ENCODE assay signal across 9 mouse cellular contexts in the genomic region with DNA sequence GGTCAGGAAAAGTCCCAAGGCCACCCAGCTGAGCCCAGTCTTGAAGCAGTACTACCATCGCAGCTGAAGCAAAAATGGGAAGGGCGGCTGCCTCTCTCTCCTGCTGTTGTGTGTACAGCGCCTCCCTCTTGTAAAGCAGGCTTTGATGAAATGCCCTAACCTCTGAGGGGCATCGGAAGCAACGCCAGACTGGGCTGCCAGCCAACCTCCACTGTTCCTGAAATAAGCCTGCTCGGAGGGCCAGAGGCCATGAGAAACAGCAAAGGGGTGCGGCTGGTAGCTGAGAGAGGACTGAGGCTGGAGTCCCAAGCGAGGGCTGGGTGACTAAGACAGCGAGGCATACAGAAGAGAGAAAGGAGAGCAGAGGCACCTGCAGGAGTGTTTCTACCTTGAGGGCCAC. TPM values are rescaled to one million over a fixed set of nuclear protein-coding genes. Genes with fewer than 3 reads are reported as not detected.
DNase-seq lines count a peak whose midpoint lies in the region; ATAC-seq lines count a peak whose summit lies in the region.
"Had no signal": no experiment of that assay in that cellular context is flagged by ENCODE, and none has a peak within 500 bp of the region (broad histone marks: within the 10 kb centered on the region; RNA-seq: fewer than 3 reads in every experiment).

No protein-coding gene starts in this region.

- no peaks in the 10 kb centered on the region for H3K9me3 ChIP-seq in kidney, embryonic 14.5 days (ENCODE audit: control insufficient read depth, low read length)
- H3K9me3 ChIP-seq in heart, embryonic 13.5 days, result no peaks in the 10 kb centered on the region

- ATAC-seq in kidney, embryonic 14.5 days (ENCODE audit: low FRiP score, low TSS enrichment), result no peak
- ATAC-seq in heart, embryonic 13.5 days (ENCODE audit: extremely low read depth, insufficient number of reproducible peaks, low FRiP score, low TSS enrichment), result peak; percentile 55; the same call in 1 of the 2 replicates

- DNase-seq in kidney, adult 11 months, result peak; percentile 76
- peak; percentile 87 for DNase-seq in adrenal gland, postnatal 14 days
- peak; percentile 83 to 87 for DNase-seq in lung, adult 18-20 months
- peak; percentile 42 to 72 for DNase-seq in urinary bladder, postnatal 36 days (ENCODE audit: low spot score in 2 of 2)
- DNase-seq in right cerebral cortex, adult 18-20 months, result no peak
- no peak for DNase-seq in natural killer cell, adult 2 months (ENCODE audit: low spot score in 2 of 2)

- peaks cover 38% of the 10 kb centered on the region for H3K36me3 ChIP-seq in kidney, embryonic 14.5 days (ENCODE audit: control insufficient read depth, insufficient read depth, low read length)
- peaks cover 49% of the 10 kb centered on the region for H3K36me3 ChIP-seq in heart, embryonic 13.5 days

- H3K27me3 ChIP-seq in kidney, embryonic 14.5 days (ENCODE audit: control insufficient read depth, insufficient read depth, low read length), result peaks cover 5% of the 10 kb centered on the region; the same call in 1 of the 2 replicates
- H3K27me3 ChIP-seq in heart, embryonic 13.5 days (replicated peaks), result peaks cover 30% of the 10 kb centered on the region

- WGBS in kidney, embryonic 14.5 days, result 44% methylated on average over 9 of the region's 9 CpGs
- 16% methylated on average over 9 of the region's 9 CpGs for WGBS in heart, embryonic 13.5 days

- no peak overlapping the region for H3K4me3 ChIP-seq in kidney, embryonic 14.5 days (ENCODE audit: low read length)
- no peak overlapping the region for H3K4me3 ChIP-seq in heart, embryonic 13.5 days

- peaks cover 32% of the 10 kb centered on the region for H3K4me1 ChIP-seq in kidney, embryonic 14.5 days (ENCODE audit: control insufficient read depth, insufficient read depth, low read length)
- peaks cover 62% of the 10 kb centered on the region for H3K4me1 ChIP-seq in heart, embryonic 13.5 days

- no peak overlapping the region for H3K4me2 ChIP-seq in kidney, embryonic 14.5 days (replicated peaks; ENCODE audit: low read depth, low read length)
- H3K4me2 ChIP-seq in heart, embryonic 13.5 days, result peak overlapping the region; percentile 34

- no peak overlapping the region for H3K27ac ChIP-seq in kidney, embryonic 14.5 days (ENCODE audit: low read depth, low read length)
- H3K27ac ChIP-seq in heart, embryonic 13.5 days (replicated peaks), result peak overlapping the region; percentile 77

- no peak overlapping the region for H3K9ac ChIP-seq in kidney, embryonic 14.5 days (ENCODE audit: low read depth, low read length)
- peak overlapping the region; percentile 50 for H3K9ac ChIP-seq in heart, embryonic 13.5 days

RNA-seq across cellular contexts. Expression of gene Pdgfa, which starts 8.4 kb away (rescaled TPM):
- 57.7 and 70.2 TPM in 2 replicates for polyA plus RNA-seq in kidney, embryonic 14.5 days (2014; fragmentation: Nextera tagmentation; extraction: Ambion mirVana)
- 22.0 and 26.0 TPM in 2 replicates for total RNA-seq in adrenal gland, postnatal 14 days (2021)
- 39.8 and 42.1 TPM in 2 replicates for polyA plus RNA-seq in heart, embryonic 13.5 days (2015; fragmentation: Nextera tagmentation; extraction: Ambion mirVana)
- total RNA-seq: MEL had no signal

Comparison
In these comparisons a context has a peak if more than half of its experiments do, and no peak if none do; other contexts are left out.
1. DNase-seq: peak in kidney, adult 11 months (single experiment), adrenal gland, postnatal 14 days (single experiment), lung, adult 18-20 months (2 of 2) and urinary bladder, postnatal 36 days (2 of 2); none in right cerebral cortex, adult 18-20 months (single experiment) and natural killer cell, adult 2 months (0 of 2).